Mouse (Mus musculus) MEL-GATA-1-ER (cell line): ENCODE data around the gene Ccdc28a.

Experiments
- DNase-seq: peaks from one replicate; pipeline ENCODE4 v3.0.0-alpha.2; 2012; ENCODE audit warnings: low read depth; ENCODE audit errors: extremely low read depth

The Ccdc28a gene

GRCm38 (mm10) chr10:18194737-18195141 lies 40.1 kb downstream of the Ccdc28a start:
- DNase-seq: no peak

GRCm38 (mm10) chr10:18194156-18194555 lies 40.6 kb downstream of the Ccdc28a start:
- no peak for DNase-seq

GRCm38 (mm10) chr10:18193221-18193620 lies 41.6 kb downstream of the Ccdc28a start:
- DNase-seq: no peak

DNA sequence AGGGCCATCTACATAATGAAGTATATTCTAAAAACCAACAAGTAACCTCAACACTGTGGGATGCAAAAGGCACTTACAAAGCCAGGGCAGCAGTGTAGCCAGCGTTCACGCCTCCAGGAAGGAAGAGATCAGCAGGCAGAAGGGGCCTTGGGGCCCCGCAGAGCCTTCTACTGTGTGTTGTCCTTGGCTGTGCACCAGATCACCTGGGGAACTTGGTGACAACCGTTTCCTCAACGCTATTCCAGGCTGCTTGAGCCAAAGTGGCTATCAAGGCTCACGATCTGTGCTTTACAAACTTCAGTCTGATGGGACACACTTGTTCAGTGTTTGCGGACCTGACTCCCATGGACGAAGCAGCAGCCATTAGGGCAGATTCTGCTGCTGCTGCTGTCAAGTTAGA lies 43.1 kb downstream of the Ccdc28a start:
- DNase-seq: no peak

DNA sequence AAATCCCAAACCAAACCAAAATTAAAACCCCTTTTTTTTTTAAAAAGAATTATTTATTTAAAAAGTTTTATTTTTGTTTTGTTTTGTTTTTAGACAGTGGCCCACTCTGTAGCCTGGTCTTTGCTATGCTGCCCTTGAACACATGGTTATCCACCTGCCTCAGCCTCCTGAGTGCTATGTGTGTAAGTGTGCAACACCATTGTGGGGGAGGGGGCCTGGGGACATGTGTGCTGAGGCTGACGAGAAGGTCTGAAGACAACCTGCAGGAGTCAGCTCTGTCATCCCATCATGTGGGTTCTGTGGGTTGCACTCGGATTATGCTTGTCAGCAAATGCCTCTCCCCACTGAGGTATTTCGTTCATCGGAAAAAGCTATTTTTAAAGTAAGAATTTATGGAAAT lies 45.3 kb downstream of the Ccdc28a start:
- no peak for DNase-seq

GRCm38 (mm10) chr10:18188564-18188963 lies 46.2 kb downstream of the Ccdc28a start:
- DNase-seq: no peak

DNA sequence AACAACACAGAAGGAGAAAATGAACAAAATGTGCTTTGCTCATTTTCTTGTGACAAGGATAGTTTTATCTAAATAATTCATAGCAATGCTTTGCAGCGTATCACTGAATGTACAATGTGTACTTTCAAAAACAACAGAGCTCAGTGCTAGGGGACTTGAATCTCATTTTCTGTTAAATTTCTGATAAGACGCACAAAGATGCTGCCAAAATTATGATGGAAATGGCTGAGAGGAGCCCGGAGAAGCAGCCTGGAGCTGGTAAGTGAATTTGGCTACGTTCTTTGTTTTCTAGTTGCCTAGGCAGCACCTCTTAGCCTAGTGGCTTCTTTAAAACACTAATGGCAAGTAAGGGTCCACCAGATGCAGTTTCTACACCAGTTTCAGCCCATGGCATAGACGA lies 52.6 kb downstream of the Ccdc28a start:
- no peak for DNase-seq

DNA sequence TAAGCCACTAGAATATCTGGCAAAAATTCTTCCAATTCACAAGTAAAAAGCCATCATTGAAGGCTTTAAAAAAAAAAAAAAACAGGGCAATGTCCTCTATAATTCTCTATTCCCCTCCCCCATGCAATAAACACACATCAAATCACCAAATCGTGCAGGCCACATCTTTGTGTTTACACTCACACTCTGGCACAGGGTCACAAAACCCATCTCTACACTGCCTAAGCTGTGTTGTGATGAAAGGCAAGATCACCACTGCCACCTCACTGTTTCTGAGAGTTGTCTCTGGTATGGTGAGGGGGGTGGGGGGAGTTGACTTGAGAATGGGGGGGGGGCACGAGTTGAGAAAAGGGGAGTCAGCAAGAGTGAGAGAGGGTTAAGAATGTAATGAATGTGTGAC lies 57.5 kb downstream of the Ccdc28a start:
- no peak for DNase-seq

- DNase-seq: no peak
These were observed 58.1 kb downstream of the Ccdc28a start for GRCm38 (mm10) chr10:18176722-18177121.

- DNase-seq: no peak
These were observed 59.7 kb downstream of the Ccdc28a start for GRCm38 (mm10) chr10:18175087-18175486.
